In the genomic region with DNA sequence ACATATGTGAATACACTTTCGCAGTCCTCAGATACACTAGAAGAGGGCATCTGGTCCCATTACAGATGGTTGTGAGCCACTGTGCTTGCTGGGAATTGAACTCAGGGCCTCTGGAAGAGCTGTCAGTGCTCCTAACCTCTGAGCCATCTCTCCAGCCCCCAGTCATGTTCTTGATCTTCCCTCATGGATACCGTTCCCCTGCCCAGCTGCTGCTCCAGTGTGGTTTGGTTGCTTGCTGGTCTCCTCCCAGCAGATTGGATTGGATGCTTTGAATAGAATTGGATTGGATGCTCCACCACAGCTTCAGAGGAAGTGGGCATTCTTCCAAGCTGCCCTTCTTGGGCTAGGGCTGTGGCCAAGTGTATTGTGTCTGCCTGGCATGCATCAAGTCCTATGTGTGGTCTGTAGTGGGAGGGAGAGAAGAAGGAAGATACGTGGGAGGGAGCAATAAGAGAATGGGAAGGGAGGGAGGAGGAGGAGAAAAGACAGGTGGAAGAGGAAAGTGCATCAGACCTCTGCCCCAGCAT, we compare ENCODE assay signal across 8 mouse cellular contexts. TPM values are rescaled to one million over a fixed set of nuclear protein-coding genes. Genes with fewer than 3 reads are reported as not detected.
A peak's percentile ranks its signal among the peaks of the same experiment; 100 is the strongest.
DNase-seq lines count a peak whose midpoint lies in the region; ATAC-seq and TF ChIP-seq lines count a peak whose summit lies in the region.
"Had no signal": no experiment of that assay in that cellular context is flagged by ENCODE, and none has a peak within 500 bp of the region (broad histone marks: within the 10 kb centered on the region; RNA-seq: fewer than 3 reads in every experiment).

No protein-coding gene starts in this region.

- H3K36me3 ChIP-seq in heart, postnatal 0 days (replicated peaks; ENCODE audit: control insufficient read depth, insufficient read depth, low read length), result no peaks in the 10 kb centered on the region
- H3K36me3 ChIP-seq in heart, embryonic 12.5 days, result no peaks in the 10 kb centered on the region
- H3K36me3 ChIP-seq in neural tube, embryonic 13.5 days, result no peaks in the 10 kb centered on the region
- H3K36me3 ChIP-seq in forebrain, postnatal 0 days (ENCODE audit: insufficient read depth), result no peaks in the 10 kb centered on the region
- no peaks in the 10 kb centered on the region for H3K36me3 ChIP-seq in neural tube, embryonic 15.5 days
- H3K36me3 ChIP-seq in intestine, embryonic 16.5 days (ENCODE audit: control insufficient read depth, insufficient read depth, low read length), result no peaks in the 10 kb centered on the region

- no peak overlapping the region for H3K4me2 ChIP-seq in heart, postnatal 0 days (ENCODE audit: low read depth, low read length)
- no peak overlapping the region for H3K4me2 ChIP-seq in heart, embryonic 12.5 days
- H3K4me2 ChIP-seq in neural tube, embryonic 13.5 days, result no peak overlapping the region
- no peak overlapping the region for H3K4me2 ChIP-seq in forebrain, postnatal 0 days (ENCODE audit: low read depth)
- H3K4me2 ChIP-seq in neural tube, embryonic 15.5 days, result no peak overlapping the region
- H3K4me2 ChIP-seq in intestine, embryonic 16.5 days (ENCODE audit: low read depth, low read length), result no peak overlapping the region

- H3K4me1 ChIP-seq in heart, postnatal 0 days (ENCODE audit: control insufficient read depth, insufficient read depth), result peaks cover 16% of the 10 kb centered on the region
- H3K4me1 ChIP-seq in heart, embryonic 12.5 days (replicated peaks), result peaks cover 35% of the 10 kb centered on the region
- peaks cover 51% of the 10 kb centered on the region for H3K4me1 ChIP-seq in neural tube, embryonic 13.5 days (replicated peaks)
- H3K4me1 ChIP-seq in forebrain, postnatal 0 days (ENCODE audit: insufficient read depth), result peaks cover 10% of the 10 kb centered on the region; the same call in 1 of the 2 replicates
- peaks cover 39% of the 10 kb centered on the region for H3K4me1 ChIP-seq in neural tube, embryonic 15.5 days
- peaks cover 17% of the 10 kb centered on the region; the same call in 1 of the 2 replicates for H3K4me1 ChIP-seq in intestine, embryonic 16.5 days (ENCODE audit: control insufficient read depth, insufficient read depth, low read length)

- WGBS in heart, postnatal 0 days, result 42% methylated on average over 3 of the region's 3 CpGs
- 79% methylated on average over 3 of the region's 3 CpGs for WGBS in heart, embryonic 12.5 days
- 73% methylated on average over 3 of the region's 3 CpGs for WGBS in neural tube, embryonic 13.5 days
- WGBS in forebrain, postnatal 0 days, result 47% methylated on average over 3 of the region's 3 CpGs
- WGBS in neural tube, embryonic 15.5 days, result 70% methylated on average over 3 of the region's 3 CpGs
- WGBS in intestine, embryonic 16.5 days, result 66% methylated on average over 3 of the region's 3 CpGs

- no peak for TF ChIP-seq CTCF in heart, postnatal 0 days (IDR thresholded peaks at IDR 0.05; ENCODE audit: low read depth)
- TF ChIP-seq CTCF in forebrain, postnatal 0 days (IDR thresholded peaks at IDR 0.05; ENCODE audit: low read depth), result no peak

- peak; percentile 71 for ATAC-seq in heart, postnatal 0 days (ENCODE audit: insufficient read depth, low read depth)
- no peak for ATAC-seq in heart, embryonic 12.5 days (ENCODE audit: insufficient number of reproducible peaks, low FRiP score)
- peak; percentile 51; the same call in 1 of the 2 replicates for ATAC-seq in neural tube, embryonic 13.5 days (ENCODE audit: low read depth)
- ATAC-seq in forebrain, postnatal 0 days, result peak; percentile 69
- peak; percentile 23; the same call in 1 of the 2 replicates for ATAC-seq in neural tube, embryonic 15.5 days (ENCODE audit: low FRiP score)
- ATAC-seq in intestine, embryonic 16.5 days, result no peak

- no peak overlapping the region for H3K27ac ChIP-seq in heart, postnatal 0 days (ENCODE audit: low read depth)
- H3K27ac ChIP-seq in heart, embryonic 12.5 days (ENCODE audit: poor library complexity, severe bottlenecking), result no peak overlapping the region
- no peak overlapping the region for H3K27ac ChIP-seq in neural tube, embryonic 13.5 days (replicated peaks)
- H3K27ac ChIP-seq in forebrain, postnatal 0 days (ENCODE audit: low read depth, low read length), result no peak overlapping the region
- H3K27ac ChIP-seq in neural tube, embryonic 15.5 days (replicated peaks), result 0 out of 2 replicates have a peak overlapping the region, but pooled peaks have one; percentile 15
- H3K27ac ChIP-seq in intestine, embryonic 16.5 days (ENCODE audit: low read length), result no peak overlapping the region
- H3K27ac ChIP-seq: kidney, postnatal 0 days had no signal

- no peak overlapping the region for H3K4me3 ChIP-seq in heart, postnatal 0 days (ENCODE audit: low read depth, low read length)
- H3K4me3 ChIP-seq in heart, embryonic 12.5 days, result no peak overlapping the region
- no peak overlapping the region for H3K4me3 ChIP-seq in neural tube, embryonic 13.5 days
- no peak overlapping the region for H3K4me3 ChIP-seq in forebrain, postnatal 0 days (ENCODE audit: low read depth, low read length)
- no peak overlapping the region for H3K4me3 ChIP-seq in neural tube, embryonic 15.5 days (replicated peaks)
- no peak overlapping the region for H3K4me3 ChIP-seq in intestine, embryonic 16.5 days (ENCODE audit: low read length)

- no peaks in the 10 kb centered on the region for H3K9me3 ChIP-seq in heart, postnatal 0 days (replicated peaks; ENCODE audit: control insufficient read depth, low read length)
- H3K9me3 ChIP-seq in heart, embryonic 12.5 days (replicated peaks), result no peaks in the 10 kb centered on the region
- H3K9me3 ChIP-seq in neural tube, embryonic 13.5 days, result no peaks in the 10 kb centered on the region
- H3K9me3 ChIP-seq in forebrain, postnatal 0 days (ENCODE audit: low read length), result no peaks in the 10 kb centered on the region
- H3K9me3 ChIP-seq in neural tube, embryonic 15.5 days (replicated peaks), result no peaks in the 10 kb centered on the region
- H3K9me3 ChIP-seq in intestine, embryonic 16.5 days (ENCODE audit: control insufficient read depth, low read length), result no peaks in the 10 kb centered on the region

- no peak overlapping the region for H3K9ac ChIP-seq in heart, postnatal 0 days (replicated peaks; ENCODE audit: low read depth, low read length)
- H3K9ac ChIP-seq in heart, embryonic 12.5 days, result no peak overlapping the region
- no peak overlapping the region for H3K9ac ChIP-seq in neural tube, embryonic 13.5 days
- H3K9ac ChIP-seq in forebrain, postnatal 0 days, result no peak overlapping the region
- no peak overlapping the region for H3K9ac ChIP-seq in neural tube, embryonic 15.5 days (replicated peaks)
- H3K9ac ChIP-seq in intestine, embryonic 16.5 days (ENCODE audit: low read depth, low read length), result no peak overlapping the region

- TF ChIP-seq EP300 in heart, postnatal 0 days (IDR thresholded peaks at IDR 0.05; ENCODE audit: low read depth), result no peak

- no peaks in the 10 kb centered on the region for H3K27me3 ChIP-seq in heart, postnatal 0 days (ENCODE audit: control insufficient read depth, insufficient read depth, low read length)
- no peaks in the 10 kb centered on the region for H3K27me3 ChIP-seq in heart, embryonic 12.5 days (replicated peaks)
- no peaks in the 10 kb centered on the region for H3K27me3 ChIP-seq in neural tube, embryonic 13.5 days
- H3K27me3 ChIP-seq in forebrain, postnatal 0 days (ENCODE audit: insufficient read depth, low read length), result no peaks in the 10 kb centered on the region
- no peaks in the 10 kb centered on the region for H3K27me3 ChIP-seq in neural tube, embryonic 15.5 days (replicated peaks)
- H3K27me3 ChIP-seq in intestine, embryonic 16.5 days (replicated peaks; ENCODE audit: control insufficient read depth, insufficient read depth, low read length), result no peaks in the 10 kb centered on the region

- DNase-seq in heart, postnatal 0 days (ENCODE audit: low spot score), result peak; percentile 45
- no peak for DNase-seq in neural tube, embryonic 10.5 days (ENCODE audit: extremely low spot score, low spot score)
- DNase-seq in forebrain, postnatal 0 days, result peak; percentile 58

RNA-seq across cellular contexts. Expression of a gene that starts 56.0 kb away (rescaled TPM):
- total RNA-seq in heart, postnatal 0 days (2014; rRNA removed; ENCODE audit: low replicate concordance), result 40.9 and 52.6 TPM in 2 replicates
- polyA plus RNA-seq in heart, postnatal 0 days (2015; fragmentation: Nextera tagmentation; extraction: Ambion mirVana), result 25.8 and 26.6 TPM in 2 replicates
- polyA plus RNA-seq in heart, embryonic 12.5 days (2016; fragmentation: Nextera tagmentation; extraction: Ambion mirVana), result 33.5 and 35.2 TPM in 2 replicates
- polyA plus RNA-seq in neural tube, embryonic 13.5 days (2015; fragmentation: Nextera tagmentation; extraction: Ambion mirVana), result 68.1 and 73.4 TPM in 2 replicates
- total RNA-seq in forebrain, postnatal 0 days (2014; rRNA removed), result 60.1 and 62.3 TPM in 2 replicates
- polyA plus RNA-seq in forebrain, postnatal 0 days (2015; fragmentation: Nextera tagmentation; extraction: Ambion mirVana), result 71.2 and 76.0 TPM in 2 replicates
- 63.4 and 67.6 TPM in 2 replicates for polyA plus RNA-seq in neural tube, embryonic 15.5 days (2015; fragmentation: Nextera tagmentation; extraction: Ambion mirVana)
- 35.9 and 41.4 TPM in 2 replicates for polyA plus RNA-seq in intestine, embryonic 16.5 days (2015; fragmentation: Nextera tagmentation; extraction: Ambion mirVana)

Comparison
In these comparisons a context has a peak if more than half of its experiments do, and no peak if none do; other contexts are left out.
1. ATAC-seq: peak in heart, postnatal 0 days (single experiment), neural tube, embryonic 13.5 days (single experiment), forebrain, postnatal 0 days (single experiment) and neural tube, embryonic 15.5 days (single experiment); none in heart, embryonic 12.5 days (single experiment) and intestine, embryonic 16.5 days (single experiment).